Mouse (Mus musculus) embryonic facial prominence, embryonic 13.5 days (tissue): ENCODE measurements at regions not wholly inside any gene's neighbourhood (a gene's known extent, or its start where the extent isn't known, plus 50 kb on each side); places are given as distances from the start of the nearest gene placed in this dataset.
A peak's percentile ranks its signal among the peaks of the same experiment; 100 is the strongest.

Experiments
- ATAC-seq: fragments of 200-750 bp; cut with Nextera tagmentation; 2 replicates; pipeline ENCODE4 v1.8.0; 2017; ENCODE audit warnings: low read depth; ENCODE audit not compliant: insufficient number of reproducible peaks, insufficient read depth, low FRiP score, low TSS enrichment
- H3K27ac ChIP-seq: fragments of 300-500 bp; sonication (generic); 2 replicates; pipeline ENCODE4 v1.5.1; 2015; ENCODE audit warnings: moderate library complexity, mild to moderate bottlenecking, inconsistent platforms
- H3K27me3 ChIP-seq: fragments of 300-500 bp; sonication (generic); 2 replicates; pipeline ENCODE4 v1.6.1; 2015; ENCODE audit warnings: mild to moderate bottlenecking, inconsistent platforms
- H3K36me3 ChIP-seq: fragments of 300-500 bp; sonication (generic); 2 replicates; pipeline ENCODE4 v1.6.1; 2015; ENCODE audit warnings: mild to moderate bottlenecking, inconsistent platforms
- H3K4me1 ChIP-seq: fragments of 300-500 bp; sonication (generic); 2 replicates; pipeline ENCODE4 v1.6.1; 2015; ENCODE audit warnings: inconsistent platforms
- H3K4me2 ChIP-seq: fragments of 300-500 bp; sonication (generic); 2 replicates; pipeline ENCODE4 v1.6.1; 2015; ENCODE audit warnings: moderate library complexity, mild to moderate bottlenecking, inconsistent platforms
- H3K4me3 ChIP-seq: fragments of 300-500 bp; sonication (generic); 2 replicates; pipeline ENCODE4 v1.5.1; 2015; ENCODE audit warnings: mild to moderate bottlenecking, inconsistent platforms
- H3K9ac ChIP-seq: fragments of 300-500 bp; sonication (generic); 2 replicates; pipeline ENCODE4 v1.6.1; 2015; ENCODE audit warnings: mild to moderate bottlenecking, inconsistent platforms
- H3K9me3 ChIP-seq: fragments of 300-500 bp; sonication (generic); 2 replicates; pipeline ENCODE4 v1.6.1; 2016; ENCODE audit warnings: inconsistent platforms
- WGBS: fragments of 180-500 bp; shearing (Covaris S2); methylation state at CpG from one replicate; pipeline ENCODE4 v1.1.7; 2015; ENCODE audit warnings: mixed read lengths; 5-methylcytosine and 5-hydroxymethylcytosine counted together

DNA sequence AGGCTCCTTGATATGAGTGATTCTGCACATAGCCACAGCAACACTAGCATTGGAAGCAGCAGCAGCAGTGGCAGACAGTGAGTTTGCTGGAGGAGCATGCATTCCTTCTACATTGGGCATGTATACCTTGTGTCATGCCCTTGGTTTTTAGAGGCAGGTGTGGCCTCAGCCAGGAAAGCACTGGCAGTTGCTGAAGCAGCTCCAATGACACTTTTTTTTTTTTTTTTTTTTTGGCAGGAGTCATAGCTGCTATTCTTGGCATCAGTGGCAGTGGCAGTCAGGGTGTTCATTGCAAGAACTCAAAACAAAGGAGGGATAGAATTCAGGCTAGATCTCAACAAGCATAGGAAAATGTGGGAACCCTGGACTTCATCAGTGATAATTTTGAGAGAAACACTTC lies 189.9 kb upstream of the Xrcc4 start:
- Histone ChIP-seq H3K27ac (no peak overlapping the region), H3K4me3 (no peak overlapping the region), H3K36me3 (no peaks in the 10 kb centered on the region), H3K9ac (no peak overlapping the region), H3K4me1 (no peaks in the 10 kb centered on the region), H3K4me2 (no peak overlapping the region), H3K9me3 (no peaks in the 10 kb centered on the region), H3K27me3 (no peaks in the 10 kb centered on the region)
- ATAC-seq = no peak

DNA sequence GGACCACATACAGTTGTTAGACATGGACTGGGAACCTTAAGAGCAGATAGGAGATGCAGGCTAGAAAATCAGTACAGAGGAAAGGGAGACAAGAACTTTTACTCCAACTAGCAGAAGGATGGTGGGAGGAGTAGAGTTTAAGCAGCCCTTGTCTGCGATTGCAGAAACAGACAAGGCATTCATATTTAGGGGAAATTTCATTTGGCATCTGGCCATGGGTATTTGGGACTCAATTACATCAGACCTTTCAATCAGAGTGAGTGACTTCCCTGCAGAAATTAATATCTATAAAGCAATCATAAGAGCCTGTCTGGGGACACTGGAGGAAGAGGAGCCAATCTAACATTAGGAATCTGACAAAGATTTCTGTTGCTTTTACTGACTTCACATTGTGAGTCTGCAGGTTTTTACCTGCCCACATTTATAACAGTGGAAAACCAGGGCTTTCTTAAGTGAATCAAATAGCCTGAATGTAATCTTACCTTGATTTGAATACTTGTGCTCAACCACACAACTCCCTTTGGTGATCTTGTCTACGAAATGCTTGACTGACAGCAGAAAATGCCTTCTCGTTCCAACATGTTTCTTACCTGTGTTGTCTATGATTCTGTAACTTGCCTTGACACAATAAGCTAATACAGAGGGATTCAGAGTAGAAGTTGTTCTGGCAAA lies 169.8 kb upstream of the Xrcc4 start:
- no peak overlapping the region for H3K4me3 ChIP-seq
- no peak overlapping the region for H3K4me2 ChIP-seq
- no peaks in the 10 kb centered on the region for H3K27me3 ChIP-seq
- H3K4me1 ChIP-seq = no peaks in the 10 kb centered on the region; the same call in 1 of the 2 replicates
- H3K9ac ChIP-seq = no peak overlapping the region
- ATAC-seq = peak; percentile 37; the same call in 1 of the 2 replicates
- 0 out of 2 replicates have a peak, but pooled peaks cover 2% of the 10 kb centered on the region for H3K9me3 ChIP-seq
- H3K36me3 ChIP-seq = no peaks in the 10 kb centered on the region
- WGBS = 52% methylated on average over 3 of the region's 3 CpGs
- H3K27ac ChIP-seq = peak overlapping the region; percentile 64; the same call in 1 of the 2 replicates

DNA sequence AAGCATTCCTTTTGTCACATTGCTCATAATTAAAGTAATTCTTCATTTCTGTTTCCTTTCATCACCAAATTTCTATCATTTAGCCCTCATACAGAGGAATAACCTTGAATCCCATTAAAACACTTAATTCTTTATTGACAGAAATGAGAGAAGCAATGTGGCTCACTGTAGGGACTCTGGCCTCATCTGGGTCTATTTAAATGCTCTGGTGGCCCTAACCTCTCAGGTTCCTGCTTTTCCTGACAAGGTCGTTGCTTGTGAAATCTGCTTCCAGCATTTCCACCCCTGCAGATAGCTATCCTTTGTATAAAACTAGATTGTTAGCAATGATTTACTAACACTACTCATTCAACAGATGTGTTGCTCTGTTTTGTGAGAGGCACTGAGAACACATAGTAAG lies 163.6 kb upstream of the Xrcc4 start:
- WGBS = 8% methylated on average over 1 of the region's 1 CpGs

GRCm38 (mm10) chr13:90245997-90246765 lies 156.8 kb upstream of the Xrcc4 start:
- no peak for ATAC-seq
- no peaks in the 10 kb centered on the region for H3K9me3 ChIP-seq
- 86% methylated on average over 6 of the region's 6 CpGs for WGBS

More for the DNA sequence above, 163.6 kb upstream of the Xrcc4 start:
- no peak for ATAC-seq
- Histone ChIP-seq H3K27ac (no peak overlapping the region), H3K4me2 (no peak overlapping the region), H3K9me3 (no peaks in the 10 kb centered on the region), H3K36me3 (no peaks in the 10 kb centered on the region), H3K27me3 (no peaks in the 10 kb centered on the region), H3K9ac (no peak overlapping the region), H3K4me3 (no peak overlapping the region), H3K4me1 (peaks cover 8% of the 10 kb centered on the region)

DNA sequence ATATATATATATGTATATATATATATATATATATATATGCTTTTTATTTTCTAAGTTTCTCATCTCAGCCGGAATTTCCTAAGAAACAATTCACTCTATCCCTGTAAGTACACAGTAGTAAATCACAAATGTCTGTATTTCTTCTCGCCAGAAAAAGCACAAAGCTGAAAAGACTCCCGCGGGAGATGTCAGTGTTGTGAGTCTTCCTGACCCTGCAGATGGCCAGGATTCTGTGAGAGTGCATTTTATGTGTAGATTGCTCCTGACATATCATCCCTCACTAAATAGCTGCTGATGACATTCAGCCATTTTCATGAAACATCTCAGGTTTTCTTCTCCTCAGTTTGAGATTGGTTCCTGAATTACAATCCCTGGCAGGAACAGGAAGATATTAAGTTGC lies 148.9 kb upstream of the Xrcc4 start:
- no peak for ATAC-seq
- WGBS = 45% methylated on average over 4 of the region's 4 CpGs
- H3K9me3 ChIP-seq = no peaks in the 10 kb centered on the region
- H3K9ac ChIP-seq = no peak overlapping the region
- H3K27me3 ChIP-seq = no peaks in the 10 kb centered on the region
- no peaks in the 10 kb centered on the region for H3K4me1 ChIP-seq
- H3K27ac ChIP-seq = no peak overlapping the region
- H3K4me2 ChIP-seq = no peak overlapping the region
- no peak overlapping the region for H3K4me3 ChIP-seq
- no peaks in the 10 kb centered on the region for H3K36me3 ChIP-seq

More at GRCm38 (mm10) chr13:90245997-90246765, 156.8 kb upstream of the Xrcc4 start:
- Histone ChIP-seq H3K4me3 (no peak overlapping the region), H3K27me3 (no peaks in the 10 kb centered on the region), H3K27ac (no peak overlapping the region), H3K4me1 (no peaks in the 10 kb centered on the region), H3K4me2 (no peak overlapping the region), H3K9ac (no peak overlapping the region), H3K36me3 (no peaks in the 10 kb centered on the region)

- no peak overlapping the region for H3K9ac ChIP-seq
- no peaks in the 10 kb centered on the region for H3K27me3 ChIP-seq
- H3K27ac ChIP-seq = no peak overlapping the region
- no peak overlapping the region for H3K4me3 ChIP-seq
- H3K36me3 ChIP-seq = no peaks in the 10 kb centered on the region
- no peak for ATAC-seq
- H3K9me3 ChIP-seq = no peaks in the 10 kb centered on the region
- 74% methylated on average over 1 of the region's 1 CpGs for WGBS
- no peak overlapping the region for H3K4me2 ChIP-seq
- no peaks in the 10 kb centered on the region for H3K4me1 ChIP-seq
Observed at GRCm38 (mm10) chr13:90233986-90234385, 144.6 kb upstream of the Xrcc4 start.

- Histone ChIP-seq H3K27me3 (no peaks in the 10 kb centered on the region), H3K36me3 (no peaks in the 10 kb centered on the region), H3K9ac (no peak overlapping the region), H3K4me1 (no peaks in the 10 kb centered on the region), H3K4me3 (no peak overlapping the region), H3K27ac (no peak overlapping the region), H3K9me3 (no peaks in the 10 kb centered on the region), H3K4me2 (no peak overlapping the region)
- ATAC-seq = no peak
- 83% methylated on average over 3 of the region's 3 CpGs for WGBS
Observed at GRCm38 (mm10) chr13:90233561-90233960, 144.2 kb upstream of the Xrcc4 start.

- Histone ChIP-seq H3K4me3 (no peak overlapping the region), H3K4me2 (no peak overlapping the region), H3K4me1 (no peaks in the 10 kb centered on the region), H3K27ac (no peak overlapping the region), H3K27me3 (no peaks in the 10 kb centered on the region), H3K9ac (no peak overlapping the region), H3K9me3 (no peaks in the 10 kb centered on the region), H3K36me3 (no peaks in the 10 kb centered on the region)
- no peak for ATAC-seq
- 89% methylated on average over 2 of the region's 2 CpGs for WGBS
Observed at GRCm38 (mm10) chr13:90229106-90229505, 139.7 kb upstream of the Xrcc4 start.

- 89% methylated on average over 2 of the region's 2 CpGs for WGBS
- Histone ChIP-seq H3K9me3 (0 out of 2 replicates have a peak, but pooled peaks cover 2% of the 10 kb centered on the region), H3K4me2 (no peak overlapping the region), H3K27me3 (no peaks in the 10 kb centered on the region), H3K27ac (no peak overlapping the region), H3K4me3 (no peak overlapping the region), H3K9ac (no peak overlapping the region), H3K36me3 (no peaks in the 10 kb centered on the region), H3K4me1 (no peaks in the 10 kb centered on the region)
- no peak for ATAC-seq
Observed at GRCm38 (mm10) chr13:90226212-90226611, 136.8 kb upstream of the Xrcc4 start.

- H3K9ac ChIP-seq = no peak overlapping the region
- ATAC-seq = no peak
Observed at GRCm38 (mm10) chr13:90212390-90212789, 123.0 kb upstream of the Xrcc4 start.

GRCm38 (mm10) chr13:90207875-90208274 lies 118.5 kb upstream of the Xrcc4 start:
- H3K27me3 ChIP-seq = no peaks in the 10 kb centered on the region
- no peaks in the 10 kb centered on the region for H3K36me3 ChIP-seq
- H3K4me2 ChIP-seq = no peak overlapping the region
- no peaks in the 10 kb centered on the region for H3K4me1 ChIP-seq
- H3K4me3 ChIP-seq = no peak overlapping the region
- no peak for ATAC-seq
- H3K9me3 ChIP-seq = no peaks in the 10 kb centered on the region
- H3K9ac ChIP-seq = no peak overlapping the region
- no peak overlapping the region for H3K27ac ChIP-seq

More at GRCm38 (mm10) chr13:90212390-90212789, 123.0 kb upstream of the Xrcc4 start:
- Histone ChIP-seq H3K4me1 (no peaks in the 10 kb centered on the region), H3K36me3 (no peaks in the 10 kb centered on the region), H3K4me3 (no peak overlapping the region), H3K27ac (no peak overlapping the region), H3K9me3 (no peaks in the 10 kb centered on the region; the same call in 1 of the 2 replicates), H3K27me3 (no peaks in the 10 kb centered on the region), H3K4me2 (no peak overlapping the region)
